Mouse (Mus musculus) small intestine, adult 2 months (tissue): ENCODE data around the gene Atxn1l.

Experiments
- CTCF ChIP-seq: fragments of 200-500 bp; IDR thresholded peaks from 2 replicates; pipeline ENCODE4 v1.5.1; 2012; ENCODE audit warnings: low read depth, mild to moderate bottlenecking, control low read depth, inconsistent platforms, low read length, moderate library complexity, mixed read lengths; ENCODE audit not compliant: insufficient replicate concordance, insufficient read length; ENCODE audit errors: extremely low read depth
- POLR2A ChIP-seq: fragments of 200-500 bp; IDR thresholded peaks from 2 replicates; pipeline ENCODE4 v1.6.1; 2012; ENCODE audit warnings: low read depth, mild to moderate bottlenecking, control low read depth, inconsistent platforms, low read length, moderate library complexity

- TF ChIP-seq CTCF: no peak
- TF ChIP-seq POLR2A: no peak
Observed at GRCm38 (mm10) chr8:109779431-109780228, 42.1 kb upstream of the Atxn1l start.
